Mouse (Mus musculus): ENCODE data around the gene Slc39a3.

- TF ChIP-seq TAL1 (conservative IDR thresholded peaks at IDR 0.05; ENCODE audit: low read depth, low read length) (no peak), CTCF (IDR thresholded peaks at IDR 0.05; ENCODE audit: low read depth, low read length) (no peak), POLR2AphosphoS5 (IDR thresholded peaks at IDR 0.05; ENCODE audit: insufficient replicate concordance, low read depth, low read length) (no peak), GATA1 (IDR thresholded peaks at IDR 0.05; ENCODE audit: borderline replicate concordance, low read length) (no peak), GATA2 (IDR thresholded peaks at IDR 0.05; ENCODE audit: borderline replicate concordance, low read depth, low read length) (no peak)
Measured at GRCm38 (mm10) chr10:80993276-80993675, 44.0 kb downstream of the Slc39a3 start.
